Mouse (Mus musculus) E14TG2a.4 (cell line): Measurements from ENCODE around the gene Caskin2.
A peak's percentile ranks its signal among the peaks of the same experiment; 100 is the strongest.

Experiments used
- H3K27me3 ChIP-seq: 2 replicates; pipeline ENCODE4 v1.6.1; 2014; ENCODE audit warnings: low read length, control low read depth; ENCODE audit not compliant: insufficient read depth
- H3K36me3 ChIP-seq: 2 replicates; pipeline ENCODE4 v1.6.1; 2014; ENCODE audit warnings: low read length, control low read depth; ENCODE audit not compliant: insufficient read depth
- H3K4me1 ChIP-seq: replicated peaks from 2 replicates; pipeline ENCODE4 v1.6.1; 2014; ENCODE audit warnings: low read depth, low read length, control low read depth
- H3K4me3 ChIP-seq: replicated peaks from 2 replicates; pipeline ENCODE4 v1.5.1; 2014; ENCODE audit warnings: mild to moderate bottlenecking, low read length
- H3K9me3 ChIP-seq: 2 replicates; pipeline ENCODE4 v1.6.1; 2014; ENCODE audit warnings: low read length, control low read depth
- CTCF ChIP-seq: conservative IDR thresholded peaks from 2 replicates; pipeline ENCODE4 v1.5.1; 2014; ENCODE audit warnings: low read length
- NANOG ChIP-seq: IDR thresholded peaks from 2 replicates; pipeline ENCODE4 v1.6.1; 2014; ENCODE audit warnings: borderline replicate concordance, low read length, mixed read lengths
- POU5F1 ChIP-seq: IDR thresholded peaks from 2 replicates; pipeline ENCODE4 v1.6.1; 2014; ENCODE audit warnings: low read length, borderline replicate concordance

The Caskin2 gene

DNA sequence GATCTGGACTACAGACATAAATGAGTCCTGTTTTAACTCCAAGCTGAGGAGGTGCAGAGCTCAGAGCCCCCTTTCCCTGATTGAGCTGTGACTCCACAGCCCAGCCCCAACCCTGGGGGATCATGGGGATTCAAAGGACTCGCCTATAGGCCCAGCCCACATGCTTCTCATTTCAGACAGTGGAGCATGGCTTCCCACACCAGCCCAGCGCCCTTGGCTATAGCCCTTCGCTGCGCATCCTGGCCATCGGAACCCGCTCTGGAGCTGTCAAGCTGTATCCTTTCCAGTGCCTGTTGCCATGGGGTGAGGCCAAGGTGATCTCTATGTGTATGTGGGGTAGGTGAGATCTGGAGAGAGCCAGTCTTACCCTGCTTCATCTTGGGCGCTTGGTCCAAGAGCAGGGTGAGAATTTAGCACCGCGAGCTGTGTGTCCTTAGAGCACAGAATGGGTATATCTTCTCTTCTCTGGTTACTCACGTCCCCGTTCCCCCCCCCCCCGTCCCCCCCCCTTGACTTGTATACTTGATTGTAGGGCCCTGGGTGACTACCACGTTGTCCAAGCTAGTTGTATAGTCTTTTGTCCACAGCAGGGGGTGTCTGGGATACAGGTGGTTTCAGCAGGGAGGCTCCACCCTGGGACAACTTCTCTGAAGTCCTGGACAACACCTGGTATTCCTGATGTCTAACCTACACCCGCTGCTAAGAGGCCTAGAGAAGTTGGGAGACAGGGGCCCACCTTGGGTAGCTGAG, 29.9 kb upstream of the Caskin2 start:
- peak overlapping the region; percentile 52 for H3K4me3 ChIP-seq
- TF ChIP-seq NANOG (no peak), CTCF (no peak), POU5F1 (no peak)
- H3K4me1 ChIP-seq: peaks cover 79% of the 10 kb centered on the region
- H3K27me3 ChIP-seq: no peaks in the 10 kb centered on the region
- H3K9me3 ChIP-seq: no peaks in the 10 kb centered on the region
- peaks cover 41% of the 10 kb centered on the region for H3K36me3 ChIP-seq

DNA sequence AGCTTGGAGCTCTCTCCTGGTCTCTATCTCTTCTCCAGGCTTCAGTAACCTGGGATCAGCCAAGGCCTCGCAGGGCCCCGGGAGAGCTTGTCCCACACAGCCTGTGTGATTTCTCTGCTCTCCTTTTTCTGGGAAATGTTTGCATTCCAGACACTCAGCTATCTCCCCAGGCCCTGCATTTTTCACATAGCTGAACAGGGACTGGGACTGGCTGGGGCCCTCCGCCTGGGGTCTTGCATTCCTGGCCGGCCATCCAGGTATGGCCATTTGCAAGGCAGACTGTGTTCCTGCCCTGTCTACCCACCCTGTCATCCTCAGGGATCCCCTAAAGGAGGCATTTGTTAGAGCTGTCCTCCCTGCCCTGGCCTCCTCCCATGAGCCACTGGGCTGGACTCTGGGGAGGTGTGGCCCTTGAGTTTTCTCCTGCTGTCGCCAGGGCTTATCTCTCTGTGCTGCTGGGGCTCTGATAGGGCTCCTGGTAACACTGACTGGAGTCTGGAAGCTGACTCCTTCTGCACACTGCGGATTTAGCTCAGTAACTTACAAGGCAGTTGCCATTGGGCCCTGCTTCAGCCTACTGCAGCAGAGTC, 28.6 kb upstream of the Caskin2 start:
- Histone ChIP-seq H3K9me3 (no peaks in the 10 kb centered on the region), H3K27me3 (no peaks in the 10 kb centered on the region), H3K36me3 (peaks cover 35% of the 10 kb centered on the region), H3K4me1 (peaks cover 85% of the 10 kb centered on the region), H3K4me3 (peak overlapping the region; percentile 52)
- peak; percentile 78 for TF ChIP-seq NANOG
- 0 out of 2 replicates have a peak, but pooled peaks have one; percentile 3 for TF ChIP-seq CTCF
- TF ChIP-seq POU5F1: no peak

DNA sequence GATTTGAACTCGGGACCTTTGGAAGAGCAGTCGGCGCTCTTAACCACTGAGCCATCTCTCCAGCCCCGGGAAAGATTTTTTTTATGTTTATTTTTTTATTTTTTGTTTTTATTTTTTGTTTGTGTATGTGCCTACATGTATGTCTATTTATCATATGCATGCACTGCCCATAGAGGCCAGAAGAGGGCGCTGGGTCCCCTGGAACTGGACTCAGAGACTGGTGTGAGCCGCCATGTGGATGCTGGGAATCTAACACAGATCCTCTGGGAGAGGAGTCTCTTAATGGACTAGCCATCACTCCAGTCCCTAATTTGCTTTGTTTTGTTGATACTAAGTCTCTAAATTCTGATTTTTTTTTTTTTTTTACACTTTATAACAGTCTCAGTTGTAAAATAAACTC, 27.6 kb upstream of the Caskin2 start:
- Histone ChIP-seq H3K27me3 (no peaks in the 10 kb centered on the region), H3K36me3 (peaks cover 28% of the 10 kb centered on the region)

GRCm38 (mm10) chr11:115839732-115840131, 26.3 kb upstream of the Caskin2 start:
- Histone ChIP-seq H3K4me1 (peaks cover 96% of the 10 kb centered on the region), H3K36me3 (peaks cover 32% of the 10 kb centered on the region), H3K4me3 (peak overlapping the region; percentile 41), H3K9me3 (no peaks in the 10 kb centered on the region), H3K27me3 (no peaks in the 10 kb centered on the region)
- no peak for TF ChIP-seq NANOG
- TF ChIP-seq CTCF: no peak
- TF ChIP-seq POU5F1: no peak

More for the DNA sequence above, 27.6 kb upstream of the Caskin2 start:
- Histone ChIP-seq H3K4me1 (peaks cover 91% of the 10 kb centered on the region), H3K4me3 (0 out of 2 replicates have a peak overlapping the region, but pooled peaks have one; percentile 52), H3K9me3 (no peaks in the 10 kb centered on the region)
- no peak for TF ChIP-seq POU5F1
- peak; percentile 84 for TF ChIP-seq CTCF

GRCm38 (mm10) chr11:115838895-115839311, 25.5 kb upstream of the Caskin2 start:
- H3K9me3 ChIP-seq: no peaks in the 10 kb centered on the region
- peak overlapping the region; percentile 41 for H3K4me3 ChIP-seq
- peaks cover 29% of the 10 kb centered on the region for H3K36me3 ChIP-seq
- peaks cover 96% of the 10 kb centered on the region for H3K4me1 ChIP-seq
- no peaks in the 10 kb centered on the region for H3K27me3 ChIP-seq
- TF ChIP-seq CTCF: no peak

DNA sequence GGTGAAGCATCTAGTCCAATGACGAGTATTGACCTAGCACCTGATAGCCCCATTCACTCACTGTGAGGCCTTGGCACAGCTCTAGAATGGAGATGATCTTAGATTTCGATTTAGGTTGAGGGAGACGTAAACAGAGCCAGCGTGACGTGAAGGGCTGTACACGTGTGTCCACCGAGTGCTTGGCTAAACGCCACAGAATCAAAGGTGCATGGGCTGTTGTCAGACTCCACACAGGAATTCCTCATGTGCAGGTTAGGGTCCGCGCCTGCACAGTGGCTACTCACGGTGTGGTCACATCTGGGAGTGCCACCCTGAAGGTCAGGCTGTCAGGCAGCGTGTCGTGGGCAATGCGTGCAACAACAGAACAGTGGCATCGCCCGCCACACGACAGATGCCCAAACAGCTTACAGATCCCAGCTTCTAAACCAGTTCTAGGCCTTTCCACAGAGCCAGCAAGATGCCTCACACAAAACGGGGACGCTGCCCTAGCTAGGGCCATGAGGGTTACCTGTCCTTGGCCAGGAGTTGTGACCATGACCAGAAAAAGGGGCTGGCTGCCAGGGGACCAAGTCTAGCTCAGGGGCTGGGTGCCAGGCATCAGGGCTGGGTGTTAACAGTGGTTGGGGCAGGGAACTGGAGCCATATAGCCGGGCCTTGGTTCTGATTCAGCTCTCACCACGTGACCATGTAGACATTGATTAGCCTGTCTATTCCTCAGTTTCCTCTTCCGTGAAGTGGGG, 24.3 kb upstream of the Caskin2 start:
- Histone ChIP-seq H3K9me3 (no peaks in the 10 kb centered on the region), H3K4me1 (peaks cover 96% of the 10 kb centered on the region), H3K27me3 (no peaks in the 10 kb centered on the region), H3K4me3 (peak overlapping the region; percentile 35), H3K36me3 (peaks cover 26% of the 10 kb centered on the region)
- TF ChIP-seq NANOG (no peak), CTCF (no peak), POU5F1 (no peak)

- Histone ChIP-seq H3K27me3 (no peaks in the 10 kb centered on the region), H3K4me3 (peak overlapping the region; percentile 35), H3K9me3 (no peaks in the 10 kb centered on the region), H3K4me1 (peaks cover 96% of the 10 kb centered on the region), H3K36me3 (peaks cover 26% of the 10 kb centered on the region)
- TF ChIP-seq POU5F1: no peak
- TF ChIP-seq CTCF: no peak
- no peak for TF ChIP-seq NANOG
Measured at GRCm38 (mm10) chr11:115836656-115837395, 23.4 kb upstream of the Caskin2 start.

- Histone ChIP-seq H3K27me3 (no peaks in the 10 kb centered on the region), H3K36me3 (peaks cover 26% of the 10 kb centered on the region), H3K4me1 (peaks cover 100% of the 10 kb centered on the region), H3K4me3 (peak overlapping the region; percentile 74), H3K9me3 (no peaks in the 10 kb centered on the region)
- TF ChIP-seq POU5F1 (no peak), CTCF (no peak), NANOG (no peak)
Measured at GRCm38 (mm10) chr11:115834033-115834432, 20.6 kb upstream of the Caskin2 start.
